Mouse (Mus musculus) testis, adult 2 months (tissue): ENCODE measurements around the gene Supt3. TPM values are rescaled to one million over a fixed set of nuclear protein-coding genes. Genes with fewer than 3 reads are reported as not detected.
A peak's percentile ranks its signal among the peaks of the same experiment; 100 is the strongest.

ENCODE experiments used
- H3K27ac ChIP-seq: fragments of 200-500 bp; 2 replicates; pipeline ENCODE4 v1.5.1; 2012; ENCODE audit warnings: low read depth, low read length; ENCODE audit not compliant: control insufficient read depth, insufficient read depth
- H3K27me3 ChIP-seq: fragments of 200-500 bp; 2 replicates; pipeline ENCODE4 v1.6.1; 2012; ENCODE audit warnings: mild to moderate bottlenecking, low read length, moderate library complexity; ENCODE audit not compliant: control insufficient read depth, insufficient read depth
- H3K36me3 ChIP-seq: fragments of 200-500 bp; 2 replicates; pipeline ENCODE4 v1.6.1; 2012; ENCODE audit warnings: mild to moderate bottlenecking, low read length; ENCODE audit not compliant: control insufficient read depth, insufficient read depth
- H3K4me1 ChIP-seq: fragments of 200-500 bp; 2 replicates; pipeline ENCODE4 v1.6.1; 2012; ENCODE audit warnings: low read length; ENCODE audit not compliant: control insufficient read depth, insufficient read depth
- H3K4me3 ChIP-seq: fragments of 200-500 bp; 2 replicates; pipeline ENCODE4 v1.5.1; 2012; ENCODE audit warnings: low read depth, mild to moderate bottlenecking, low read length, moderate library complexity, mixed read lengths; ENCODE audit not compliant: control insufficient read depth
- CTCF ChIP-seq: fragments of 200-500 bp; IDR thresholded peaks from 2 replicates; pipeline ENCODE4 v1.5.1; 2012; ENCODE audit warnings: low read depth, mild to moderate bottlenecking, inconsistent platforms, low read length, moderate library complexity; ENCODE audit not compliant: control insufficient read depth, insufficient read depth, insufficient replicate concordance
- POLR2A ChIP-seq: fragments of 200-500 bp; IDR thresholded peaks from 2 replicates; pipeline ENCODE4 v1.6.1; 2012; ENCODE audit warnings: low read depth, mild to moderate bottlenecking, inconsistent platforms, low read length, moderate library complexity; ENCODE audit not compliant: control insufficient read depth
- polyA plus RNA-seq: library from polyadenylated mRNA; depleted of rRNA; stranded (reverse); fragments of >200 nt; gene quantifications from 2 replicates; pipeline ENCODE4 v1.2.3, GENCODE M21; 2012

Gene Supt3
- polyA plus RNA-seq, 1 experiment = 19.6 TPM

DNA sequence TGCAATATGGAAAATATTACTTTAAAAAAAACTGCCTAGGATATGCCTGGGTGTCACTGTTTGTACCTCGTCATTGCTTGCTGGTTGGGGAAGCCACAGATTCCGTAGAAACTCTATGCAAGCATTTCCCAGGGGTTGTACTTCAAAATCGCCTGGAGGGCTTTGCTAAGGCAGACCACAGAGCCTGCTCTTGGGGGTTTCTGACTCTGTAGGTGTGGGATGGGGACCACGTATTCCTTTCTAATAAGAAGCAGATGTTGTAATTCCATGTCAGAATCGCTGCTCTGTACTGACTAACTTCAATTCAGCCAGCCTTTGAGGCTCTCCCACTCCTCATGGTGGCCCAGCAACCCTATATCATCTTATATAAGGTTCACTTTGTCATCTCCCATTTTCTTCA, 8.4 kb upstream of the Supt3 start:
- Histone ChIP-seq H3K4me3 (no peak overlapping the region), H3K27me3 (no peaks in the 10 kb centered on the region), H3K4me1 (no peaks in the 10 kb centered on the region), H3K27ac (no peak overlapping the region), H3K36me3 (no peaks in the 10 kb centered on the region)
- TF ChIP-seq POLR2A = no peak
- no peak for TF ChIP-seq CTCF

DNA sequence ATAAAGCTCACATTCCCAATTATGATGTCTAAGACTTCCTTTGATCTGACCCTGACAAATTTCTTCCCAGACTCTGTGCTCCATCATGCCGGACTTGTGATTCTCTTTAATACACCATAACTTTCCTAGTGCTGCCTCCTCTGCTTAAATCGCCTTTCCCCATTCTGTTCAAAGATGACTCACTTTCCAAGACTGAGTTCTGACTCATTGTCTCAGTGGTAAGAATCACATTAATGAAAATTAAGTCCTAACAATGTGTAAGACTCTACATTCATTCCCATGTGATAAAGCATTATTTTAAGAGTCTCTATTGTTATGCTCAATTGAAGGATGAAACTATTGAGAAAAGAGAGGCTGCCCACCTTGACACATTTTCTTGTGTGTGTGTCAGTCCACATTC, 6.1 kb upstream of the Supt3 start:
- H3K4me3 ChIP-seq = no peak overlapping the region
- no peaks in the 10 kb centered on the region for H3K4me1 ChIP-seq
- no peaks in the 10 kb centered on the region for H3K27me3 ChIP-seq
- no peak for TF ChIP-seq CTCF
- no peak for TF ChIP-seq POLR2A
- H3K36me3 ChIP-seq = no peaks in the 10 kb centered on the region
- H3K27ac ChIP-seq = no peak overlapping the region

DNA sequence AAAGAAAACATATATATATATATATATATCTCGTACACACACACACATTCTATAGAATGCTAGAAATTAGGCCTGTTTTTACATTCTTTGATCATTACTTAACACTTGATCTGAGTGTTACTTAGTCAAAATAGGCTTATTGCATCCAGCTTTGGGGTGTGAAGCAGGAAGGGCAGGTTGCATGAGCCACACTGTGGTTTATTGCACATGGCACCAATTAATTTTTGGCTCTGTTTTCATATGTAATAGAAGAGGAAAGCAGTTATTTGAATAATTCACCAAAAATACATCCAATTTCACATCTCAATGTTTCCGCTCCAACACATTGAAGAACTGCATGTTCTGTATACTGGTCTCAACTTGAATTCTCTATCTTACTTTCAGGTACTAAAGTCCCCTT, 4.4 kb upstream of the Supt3 start:
- peaks cover 3% of the 10 kb centered on the region for H3K4me1 ChIP-seq
- H3K27ac ChIP-seq = no peak overlapping the region
- no peaks in the 10 kb centered on the region for H3K27me3 ChIP-seq
- no peak for TF ChIP-seq CTCF
- TF ChIP-seq POLR2A = no peak
- no peak overlapping the region for H3K4me3 ChIP-seq
- no peaks in the 10 kb centered on the region for H3K36me3 ChIP-seq

DNA sequence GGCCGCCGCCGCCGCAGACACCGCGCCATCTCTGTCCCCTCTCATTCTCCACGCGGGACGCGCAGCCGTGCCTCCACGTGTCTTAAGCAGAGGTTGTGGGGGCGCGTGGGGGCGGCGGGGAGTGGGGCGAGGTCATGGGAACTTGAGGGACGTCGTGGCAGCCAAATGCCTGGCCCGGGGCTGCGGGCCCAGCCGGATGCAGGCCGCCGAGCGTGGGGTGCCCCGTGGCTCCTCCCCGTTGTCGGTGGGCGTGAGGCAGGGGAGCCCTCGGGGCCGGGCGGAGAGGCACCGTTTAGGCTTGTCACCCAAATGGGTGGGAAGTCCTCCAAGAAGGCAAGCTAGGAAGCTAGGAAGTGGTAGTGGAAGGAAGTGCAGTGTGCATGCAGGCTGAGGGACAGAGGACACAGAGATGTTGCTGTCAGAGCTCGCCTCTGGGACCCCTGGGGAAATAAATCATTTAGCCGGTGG, 419 bp downstream of the Supt3 start:
- peak overlapping the region; percentile 83 for H3K27ac ChIP-seq
- no peaks in the 10 kb centered on the region for H3K27me3 ChIP-seq
- H3K4me3 ChIP-seq = peak overlapping the region; percentile 95
- peaks cover 4% of the 10 kb centered on the region for H3K4me1 ChIP-seq
- no peaks in the 10 kb centered on the region for H3K36me3 ChIP-seq
- no peak for TF ChIP-seq POLR2A
- TF ChIP-seq CTCF = no peak

DNA sequence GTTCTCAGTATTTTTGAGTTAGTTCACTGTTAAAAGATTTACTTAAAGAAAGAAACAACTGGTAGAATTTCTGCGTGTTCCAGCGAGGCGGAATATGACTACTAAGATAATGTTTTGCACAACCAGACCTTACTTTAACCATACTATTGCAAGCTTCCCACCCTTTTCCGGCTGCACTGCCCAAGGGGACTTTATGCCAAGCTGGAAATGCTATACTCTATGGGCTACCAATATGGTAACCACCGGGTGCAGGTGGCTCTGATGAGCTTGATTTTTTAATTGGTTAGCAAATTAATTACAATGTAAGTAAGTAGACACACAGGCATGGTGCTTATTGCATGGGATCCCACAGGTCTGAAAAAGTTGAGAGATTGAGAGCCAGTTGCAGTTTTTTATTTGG, 1.2 kb downstream of the Supt3 start:
- TF ChIP-seq POLR2A (no peak), CTCF (no peak)
- H3K4me3 ChIP-seq = no peak overlapping the region
- H3K27ac ChIP-seq = no peak overlapping the region
- no peaks in the 10 kb centered on the region for H3K36me3 ChIP-seq
- H3K4me1 ChIP-seq = peaks cover 4% of the 10 kb centered on the region
- no peaks in the 10 kb centered on the region for H3K27me3 ChIP-seq

DNA sequence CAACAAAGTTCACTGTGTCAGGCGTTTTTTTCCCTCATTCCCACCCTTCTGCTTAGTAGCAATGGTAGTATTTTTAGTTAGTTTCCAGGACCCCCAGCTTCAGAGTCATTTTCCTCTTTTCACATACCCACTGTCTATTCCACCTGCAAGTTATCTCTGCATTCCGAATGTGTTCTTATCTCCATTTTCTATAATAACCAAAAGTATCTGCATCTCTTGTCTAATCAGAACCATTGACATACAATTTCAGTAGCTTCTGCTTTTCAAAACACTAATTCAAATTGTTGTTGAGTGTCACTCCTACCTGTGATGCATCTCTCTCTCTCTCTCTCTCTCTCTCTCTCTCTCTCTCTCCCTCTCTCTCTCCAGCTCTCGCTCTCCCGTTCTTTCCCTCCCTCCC, 3.4 kb downstream of the Supt3 start:
- Histone ChIP-seq H3K36me3 (no peaks in the 10 kb centered on the region), H3K4me1 (peaks cover 4% of the 10 kb centered on the region), H3K27me3 (no peaks in the 10 kb centered on the region), H3K4me3 (no peak overlapping the region), H3K27ac (no peak overlapping the region)
- TF ChIP-seq POLR2A (no peak), CTCF (no peak)

DNA sequence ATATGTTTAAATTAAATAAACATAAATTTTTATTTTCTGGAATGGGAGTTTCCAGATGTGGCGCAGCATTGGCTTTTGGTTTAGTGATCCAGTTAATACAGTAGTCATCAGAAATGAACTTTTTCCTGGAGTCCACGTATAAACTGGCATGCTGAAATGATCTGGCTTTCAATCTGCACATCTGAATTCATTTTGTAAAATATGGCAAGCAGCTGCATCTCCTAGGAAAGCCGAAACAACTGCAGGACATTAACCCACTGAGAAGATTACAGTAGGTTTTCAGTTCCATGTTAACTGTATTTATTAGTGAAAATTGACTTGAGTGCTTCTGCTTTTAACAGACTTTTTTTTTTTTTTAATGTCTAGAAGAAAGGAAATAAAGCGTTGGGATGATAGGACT, 5.4 kb downstream of the Supt3 start:
- no peaks in the 10 kb centered on the region for H3K27me3 ChIP-seq
- peaks cover 3% of the 10 kb centered on the region for H3K4me1 ChIP-seq
- no peaks in the 10 kb centered on the region for H3K36me3 ChIP-seq
- no peak overlapping the region for H3K4me3 ChIP-seq
- no peak overlapping the region for H3K27ac ChIP-seq
- TF ChIP-seq CTCF (no peak), POLR2A (no peak)

DNA sequence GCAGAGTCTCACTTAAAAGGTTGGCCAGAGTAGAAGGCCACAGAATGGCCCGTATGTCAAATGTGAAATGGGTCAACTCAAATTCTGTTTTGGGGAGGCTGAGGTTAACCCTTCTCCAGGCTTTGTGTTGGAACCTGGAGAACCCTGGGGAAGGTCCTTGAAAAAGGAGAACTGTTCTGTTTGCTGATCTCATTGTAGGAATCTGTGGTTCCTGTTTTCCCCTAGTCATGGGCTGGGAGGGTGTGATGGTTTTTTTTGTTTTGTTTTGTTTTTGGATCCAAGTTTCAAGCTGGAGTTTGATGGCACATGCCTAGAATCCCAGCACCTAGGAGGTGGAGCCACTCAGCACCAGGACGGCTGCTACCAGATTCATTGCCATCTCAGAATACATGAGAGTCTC, 6.2 kb downstream of the Supt3 start:
- Histone ChIP-seq H3K4me1 (no peaks in the 10 kb centered on the region), H3K27me3 (no peaks in the 10 kb centered on the region), H3K36me3 (no peaks in the 10 kb centered on the region), H3K27ac (no peak overlapping the region), H3K4me3 (no peak overlapping the region)
- no peak for TF ChIP-seq POLR2A
- TF ChIP-seq CTCF = no peak

DNA sequence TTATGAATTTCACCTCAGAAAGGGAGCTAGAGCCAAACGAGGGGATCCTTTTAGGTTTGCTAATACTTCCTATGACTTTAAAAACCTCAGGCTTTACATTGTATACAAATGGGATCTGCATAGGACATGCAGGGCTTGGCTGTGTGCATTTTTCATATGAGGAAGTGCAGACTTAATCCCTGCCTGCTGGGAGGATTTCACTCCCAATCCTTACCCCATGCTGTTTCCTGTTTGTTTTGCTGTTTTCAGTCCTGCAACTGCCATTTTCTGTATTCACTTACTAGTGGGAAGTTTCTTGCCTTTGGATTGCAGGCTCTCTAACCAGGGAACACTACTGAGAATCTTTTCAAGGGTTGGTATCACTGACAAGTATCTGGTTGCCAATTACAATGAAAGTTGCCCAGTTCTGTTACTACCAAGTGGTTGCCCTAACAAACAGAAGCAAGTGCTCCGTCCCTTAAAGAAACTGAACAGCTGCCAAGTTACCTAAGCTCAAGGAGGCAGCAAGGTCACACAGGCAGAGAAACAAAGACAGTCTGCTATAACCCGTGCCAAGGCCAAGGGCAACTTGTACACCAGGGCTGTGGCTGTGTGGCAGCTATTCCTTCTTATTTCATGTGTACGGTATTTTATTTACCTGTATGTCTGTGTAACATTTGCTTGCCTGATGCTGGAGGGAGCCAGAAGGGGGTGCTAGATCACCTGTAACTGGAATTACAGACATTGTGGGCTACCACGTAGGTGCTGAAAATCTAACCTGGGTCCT, 12.2 kb downstream of the Supt3 start:
- H3K4me1 ChIP-seq = no peaks in the 10 kb centered on the region
- no peak overlapping the region for H3K27ac ChIP-seq
- H3K27me3 ChIP-seq = no peaks in the 10 kb centered on the region
- no peak for TF ChIP-seq CTCF
- no peak for TF ChIP-seq POLR2A
- no peak overlapping the region for H3K4me3 ChIP-seq
- no peaks in the 10 kb centered on the region for H3K36me3 ChIP-seq
